ENCODE assay signal across 8 mouse cellular contexts in genomic region chr8:126986495-126986894, GRCm38 (mm10). TPM values are rescaled to one million over a fixed set of nuclear protein-coding genes. Genes with fewer than 3 reads are reported as not detected.
DNase-seq lines count a peak whose midpoint lies in the region; ATAC-seq lines count a peak whose summit lies in the region.

No protein-coding gene starts in this region.

- ATAC-seq in inflammation-experienced regulatory T-cells, adult 6 months: peak; percentile 93
- ATAC-seq in megakaryocyte-erythroid progenitor cell, adult 5-6 weeks (replicated peaks; ENCODE audit: low FRiP score, low TSS enrichment, poor library complexity, severe bottlenecking): peak; percentile 94

- DNase-seq in T-cell, adult 2 months (ENCODE audit: low spot score): peak; percentile 70
- peak; percentile 85 to 90 for DNase-seq in cerebellum, postnatal 25 days
- DNase-seq in gastrocnemius, adult 18-20 months (ENCODE audit: low spot score): peak; percentile 80
- peak; percentile 60 for DNase-seq in left cerebral cortex, adult 8-10 months (ENCODE audit: low spot score in 2 of 2)
- peak; percentile 67 for DNase-seq in right cerebral cortex, postnatal 25 days
- peak; percentile 81 for DNase-seq in urinary bladder, postnatal 36 days (ENCODE audit: low spot score in 2 of 2)

RNA-seq across cellular contexts. Expression of gene Rbm34, which starts 15.6 kb away (rescaled TPM):
- 1 to 10 TPM; 4.4 to 6.2 TPM for total RNA-seq in gastrocnemius, adult 18-20 months (2021)
- polyA plus RNA-seq in inflammation-experienced regulatory T-cells, adult 6 months (2017; shearing (Covaris generic)): 10 to 100 TPM; 16.8 to 19.7 (median 17.4) TPM
- total RNA-seq in left cerebral cortex, adult 8-10 months (2022): 10 to 100 TPM; 13.2 to 16.4 (median 15.4) TPM
- 24.4 and 31.7 TPM in 2 replicates for total RNA-seq in megakaryocyte-erythroid progenitor cell, adult 5-6 weeks (2014; fragmentation: Nextera tagmentation)
- total RNA-seq in megakaryocyte-erythroid progenitor cell, adult 5-6 weeks (2017): 67.7 and 71.4 TPM in 2 replicates

RNA-seq across cellular contexts. Expression of gene Tomm20, which starts 40.9 kb away (rescaled TPM):
- 100 to 1,000 TPM in 1 of 2 experiments, 10 to 100 TPM in 1; 98.0 to 115 TPM for total RNA-seq in gastrocnemius, adult 18-20 months (2021)
- polyA plus RNA-seq in inflammation-experienced regulatory T-cells, adult 6 months (2017; shearing (Covaris generic)): 10 to 100 TPM; 36.5 to 96.0 (median 72.6) TPM
- 100 to 1,000 TPM; 212 to 221 (median 217) TPM for total RNA-seq in left cerebral cortex, adult 8-10 months (2022)
- total RNA-seq in megakaryocyte-erythroid progenitor cell, adult 5-6 weeks (2014; fragmentation: Nextera tagmentation): 123 and 130 TPM in 2 replicates
- 313 and 421 TPM in 2 replicates for total RNA-seq in megakaryocyte-erythroid progenitor cell, adult 5-6 weeks (2017)

Comparison
In these comparisons a context has a peak if more than half of its experiments do, and no peak if none do; other contexts are left out.
1. Peak in every context shown above with its lines: DNase-seq and ATAC-seq.